17 mouse cellular contexts compared by ENCODE assay signal in the genomic region with DNA sequence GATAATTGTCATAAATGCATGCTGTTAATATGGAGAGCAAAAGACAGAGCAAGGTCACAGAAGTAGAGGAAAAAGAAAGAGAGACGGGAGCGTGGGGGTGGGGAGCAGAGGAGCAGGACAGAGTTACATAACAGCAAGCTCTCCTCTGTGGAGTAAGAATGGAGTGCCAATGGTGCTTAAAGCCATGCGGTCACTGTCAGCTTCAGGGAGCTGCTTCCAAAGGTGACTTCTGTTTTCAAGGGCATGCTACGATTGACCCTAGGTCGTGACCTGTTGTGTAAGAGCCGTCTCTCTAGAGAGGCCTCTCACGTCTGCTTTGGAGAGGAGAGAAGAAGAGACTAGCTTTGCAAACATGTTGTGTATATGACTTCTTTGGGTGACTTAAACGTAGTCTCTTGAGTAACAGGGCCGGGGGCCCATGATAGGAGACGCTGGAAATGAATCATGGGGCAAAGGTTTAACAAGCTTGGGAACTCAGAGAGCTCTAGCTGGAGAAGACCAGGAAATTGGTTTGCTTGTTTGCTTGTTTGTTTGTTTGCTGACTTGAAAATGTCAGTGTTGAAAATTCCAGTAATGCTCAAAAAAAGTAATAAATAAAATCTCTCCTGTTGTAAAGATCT.
A peak's percentile ranks its signal among the peaks of the same experiment; 100 is the strongest.
DNase-seq lines count a peak whose midpoint lies in the region; ATAC-seq lines count a peak whose summit lies in the region.
"Had no signal": no experiment of that assay in that cellular context is flagged by ENCODE, and none has a peak within 500 bp of the region (broad histone marks: within the 10 kb centered on the region; RNA-seq: fewer than 3 reads in every experiment).

No protein-coding gene starts in this region.

- no peak for DNase-seq in heart, postnatal 36 days
- DNase-seq in right cerebral cortex, postnatal 14 days, result peak; percentile 8
- DNase-seq in right cerebral cortex, adult 18-20 months, result no peak
- no peak for DNase-seq in thymus, postnatal 10 days (ENCODE audit: low spot score in 2 of 2)
- DNase-seq in ovary, postnatal 36 days (ENCODE audit: low spot score), result no peak
- DNase-seq: cerebellum, adult 2 months; heart, postnatal 14 days; right cerebral cortex, postnatal 25 days; thymus, postnatal 25 days had no signal

- peaks cover 54% of the 10 kb centered on the region for H3K4me1 ChIP-seq in heart, embryonic 12.5 days (replicated peaks)
- peaks cover 49% of the 10 kb centered on the region for H3K4me1 ChIP-seq in liver, embryonic 15.5 days (replicated peaks)

- 66% methylated on average over 10 of the region's 10 CpGs for WGBS in heart, embryonic 12.5 days
- 69% methylated on average over 10 of the region's 10 CpGs for WGBS in liver, embryonic 15.5 days (ENCODE audit: insufficient replicate concordance)

- no peak overlapping the region for H3K4me3 ChIP-seq in heart, embryonic 12.5 days
- H3K4me3 ChIP-seq in liver, embryonic 15.5 days (replicated peaks), result no peak overlapping the region
- H3K4me3 ChIP-seq: embryonic facial prominence, embryonic 12.5 days; limb, embryonic 13.5 days; neural tube, embryonic 12.5 days had no signal

- no peak overlapping the region for H3K27ac ChIP-seq in heart, embryonic 12.5 days (ENCODE audit: poor library complexity, severe bottlenecking)
- H3K27ac ChIP-seq in liver, embryonic 15.5 days (replicated peaks), result peak overlapping the region; percentile 58
- H3K27ac ChIP-seq: embryonic facial prominence, embryonic 12.5 days; limb, embryonic 13.5 days; neural tube, embryonic 12.5 days had no signal

- no peak overlapping the region for H3K9ac ChIP-seq in heart, embryonic 12.5 days
- H3K9ac ChIP-seq in liver, embryonic 15.5 days, result no peak overlapping the region
- H3K9ac ChIP-seq: embryonic facial prominence, embryonic 12.5 days; limb, embryonic 13.5 days; neural tube, embryonic 12.5 days had no signal

- no peaks in the 10 kb centered on the region for H3K9me3 ChIP-seq in heart, embryonic 12.5 days (replicated peaks)
- no peaks in the 10 kb centered on the region for H3K9me3 ChIP-seq in liver, embryonic 15.5 days (replicated peaks)
- H3K9me3 ChIP-seq: embryonic facial prominence, embryonic 12.5 days; limb, embryonic 13.5 days; neural tube, embryonic 12.5 days had no signal

- H3K36me3 ChIP-seq in heart, embryonic 12.5 days, result peaks cover 6% of the 10 kb centered on the region; the same call in 1 of the 2 replicates
- H3K36me3 ChIP-seq in liver, embryonic 15.5 days (replicated peaks), result no peaks in the 10 kb centered on the region
- H3K36me3 ChIP-seq: embryonic facial prominence, embryonic 12.5 days; limb, embryonic 13.5 days; neural tube, embryonic 12.5 days had no signal

- H3K27me3 ChIP-seq in heart, embryonic 12.5 days (replicated peaks), result no peaks in the 10 kb centered on the region
- no peaks in the 10 kb centered on the region for H3K27me3 ChIP-seq in liver, embryonic 15.5 days
- H3K27me3 ChIP-seq: embryonic facial prominence, embryonic 12.5 days; limb, embryonic 13.5 days; neural tube, embryonic 12.5 days had no signal

- intact Hi-C loops in heart, postnatal 36 days (cut with DNase I), result no loop called here

- peak overlapping the region; percentile 17 for H3K4me2 ChIP-seq in heart, embryonic 12.5 days
- H3K4me2 ChIP-seq in liver, embryonic 15.5 days, result peak overlapping the region; percentile 6; the same call in 1 of the 2 replicates
- H3K4me2 ChIP-seq: embryonic facial prominence, embryonic 12.5 days; limb, embryonic 13.5 days; midbrain, embryonic 11.5 days; neural tube, embryonic 12.5 days had no signal

- no peak for ATAC-seq in heart, embryonic 12.5 days (ENCODE audit: insufficient number of reproducible peaks, low FRiP score)
- ATAC-seq in liver, embryonic 15.5 days (ENCODE audit: insufficient read depth), result peak; percentile 49
- no peak for ATAC-seq in frontal cortex, adult (ENCODE audit: low TSS enrichment)
- ATAC-seq: inflammation-experienced regulatory T-cells, adult 6 months had no signal
